Mouse (Mus musculus) ES-E14 (cell line): ENCODE results near the gene Elovl1. TPM values are rescaled to one million over a fixed set of nuclear protein-coding genes. Genes with fewer than 3 reads are reported as not detected.

ENCODE experiments used
- DNase-seq: peaks from one replicate; pipeline ENCODE4 v3.0.0-alpha.2; 2013; ENCODE audit warnings: low read depth, low spot score
- H3K27ac ChIP-seq: 2 replicates; pipeline ENCODE4 v1.5.1; 2012; ENCODE audit warnings: low read depth, mild to moderate bottlenecking, low read length, moderate library complexity, mixed read lengths; ENCODE audit not compliant: poor library complexity, insufficient read depth, severe bottlenecking
- H3K36me3 ChIP-seq: 2 replicates; pipeline ENCODE4 v1.6.1; 2012; ENCODE audit warnings: mild to moderate bottlenecking, low read length, moderate library complexity, mixed read lengths; ENCODE audit not compliant: control insufficient read depth, poor library complexity, insufficient read depth, severe bottlenecking
- H3K4me1 ChIP-seq, 2 experiments: fragments of 150-350 bp in 1 of 2; sonication (generic) in 1 of 2; 2 replicates each; pipeline ENCODE4 v1.6.1; 2012; ENCODE audit warnings: low read length in 2 of 2, mild to moderate bottlenecking in 1 of 2, mixed read lengths in 1 of 2; ENCODE audit not compliant: control insufficient read depth in 2 of 2, insufficient read depth in 2 of 2, poor library complexity in 1 of 2
- H3K4me3 ChIP-seq, 2 experiments: fragments of 150-350 bp in 1 of 2; sonication (generic) in 1 of 2; 2 replicates each; pipeline ENCODE4 v1.5.1; 2012; ENCODE audit warnings: low read length in 2 of 2, low read depth in 1 of 2, mild to moderate bottlenecking in 1 of 2, mixed read lengths in 1 of 2; ENCODE audit not compliant: insufficient read depth in 1 of 2, poor library complexity in 1 of 2, severe bottlenecking in 1 of 2
- H3K9ac ChIP-seq: 2 replicates; pipeline ENCODE4 v1.6.1; 2012; ENCODE audit warnings: low read depth, mild to moderate bottlenecking, low read length, mixed read lengths; ENCODE audit not compliant: poor library complexity, insufficient read depth, severe bottlenecking
- H3K9me3 ChIP-seq: fragments of 150-350 bp; sonication (generic); 2 replicates; pipeline ENCODE4 v1.6.1; 2012; ENCODE audit warnings: low read depth, mild to moderate bottlenecking, low read length; ENCODE audit not compliant: control insufficient read depth, insufficient read depth
- CHD2 ChIP-seq: IDR thresholded peaks from 2 replicates; pipeline ENCODE4 v1.6.1; 2014; ENCODE audit warnings: mild to moderate bottlenecking, low read depth, low read length, inconsistent platforms
- HCFC1 ChIP-seq: IDR thresholded peaks from 2 replicates; pipeline ENCODE4 v1.6.1; 2012; ENCODE audit warnings: low read length, inconsistent platforms, borderline replicate concordance; ENCODE audit not compliant: insufficient read depth
- MAFK ChIP-seq: IDR thresholded peaks from 2 replicates; pipeline ENCODE4 v1.6.1; 2014; ENCODE audit warnings: mild to moderate bottlenecking, low read depth, low read length, inconsistent platforms; ENCODE audit not compliant: insufficient read depth
- ZC3H11A ChIP-seq: IDR thresholded peaks from 2 replicates; pipeline ENCODE4 v1.6.1; 2012; ENCODE audit warnings: low read depth, mild to moderate bottlenecking, inconsistent platforms, low read length, borderline replicate concordance
- ZNF384 ChIP-seq: IDR thresholded peaks from 2 replicates; pipeline ENCODE4 v1.6.1; 2012; ENCODE audit warnings: low read depth, low read length, inconsistent platforms
- in situ Hi-C, 2 experiments: fragments of 600-800 bp; cut with MboI; formaldehyde crosslinking; loops; one replicate each; pipeline ENCODE4 v1.15.1; 2025; ENCODE audit warnings: low sequenced_read_pairs in 2 of 2, inconsistent platforms in 1 of 2; ENCODE audit not compliant: unreplicated experiment in 2 of 2
- total RNA-seq: library from RNA; depleted of rRNA; stranded (reverse); fragments of 300-350 nt; gene quantifications from 2 replicates; pipeline ENCODE4 v1.2.3, GENCODE M21; 2012

Gene Elovl1
- total RNA-seq, 1 experiment: 33.4 TPM

DNA sequence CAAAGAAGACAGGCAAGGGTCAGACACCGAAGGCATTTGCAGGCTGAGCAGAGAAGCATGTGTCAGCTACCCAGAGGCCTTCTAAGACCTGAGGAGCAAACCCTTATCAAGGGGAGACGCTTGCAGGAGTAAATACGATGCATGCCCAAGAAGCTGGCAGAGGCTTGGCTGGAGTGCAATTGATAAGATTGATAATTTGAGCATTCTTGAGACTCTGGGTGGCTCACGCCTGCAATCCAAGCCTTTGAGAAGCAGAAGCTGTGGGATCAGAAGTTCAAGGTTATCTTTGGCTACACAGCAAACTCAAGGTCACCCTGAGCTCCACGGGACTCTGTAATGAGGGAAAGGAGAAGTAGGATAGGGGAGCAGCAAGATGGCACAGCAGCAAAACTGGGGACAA is 26.0 kb upstream of the Elovl1 start:
- in situ Hi-C loops: no loop called here
- TF ChIP-seq ZC3H11A (no peak), MAFK (no peak), ZNF384 (no peak), HCFC1 (no peak), CHD2 (no peak)
- DNase-seq: no peak
- no peak overlapping the region for H3K4me3 ChIP-seq
- H3K9ac ChIP-seq: no peak overlapping the region
- H3K9me3 ChIP-seq: no peaks in the 10 kb centered on the region
- H3K4me1 ChIP-seq: no peaks in the 10 kb centered on the region
- peaks cover 36% of the 10 kb centered on the region for H3K36me3 ChIP-seq
- H3K27ac ChIP-seq: no peak overlapping the region

DNA sequence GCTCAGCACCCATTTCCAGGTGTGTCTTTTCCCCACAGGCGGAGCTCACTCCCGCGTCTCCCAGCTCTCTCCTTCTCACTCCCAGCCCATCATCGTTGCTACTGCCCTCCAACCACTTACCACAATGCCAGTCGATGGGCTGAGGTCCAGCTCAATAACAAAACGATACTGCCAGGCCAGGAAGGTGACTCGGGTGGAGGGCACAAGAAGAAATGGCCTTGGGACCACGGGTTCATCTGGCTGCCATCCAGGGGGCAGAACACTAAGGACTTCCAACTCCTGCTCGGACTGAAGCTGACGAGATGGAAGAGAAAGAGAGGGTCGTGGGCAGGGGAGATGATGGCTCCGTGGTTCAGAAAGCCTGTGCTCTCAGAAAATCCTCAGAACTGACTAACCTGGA is 25.2 kb upstream of the Elovl1 start:
- Histone ChIP-seq H3K4me1 (no peaks in the 10 kb centered on the region), H3K9ac (no peak overlapping the region), H3K36me3 (peaks cover 32% of the 10 kb centered on the region), H3K4me3 (no peak overlapping the region), H3K9me3 (no peaks in the 10 kb centered on the region), H3K27ac (no peak overlapping the region)
- DNase-seq: no peak
- in situ Hi-C loops: no loop called here
- TF ChIP-seq MAFK (no peak), CHD2 (no peak), ZNF384 (no peak), HCFC1 (no peak), ZC3H11A (no peak)

DNA sequence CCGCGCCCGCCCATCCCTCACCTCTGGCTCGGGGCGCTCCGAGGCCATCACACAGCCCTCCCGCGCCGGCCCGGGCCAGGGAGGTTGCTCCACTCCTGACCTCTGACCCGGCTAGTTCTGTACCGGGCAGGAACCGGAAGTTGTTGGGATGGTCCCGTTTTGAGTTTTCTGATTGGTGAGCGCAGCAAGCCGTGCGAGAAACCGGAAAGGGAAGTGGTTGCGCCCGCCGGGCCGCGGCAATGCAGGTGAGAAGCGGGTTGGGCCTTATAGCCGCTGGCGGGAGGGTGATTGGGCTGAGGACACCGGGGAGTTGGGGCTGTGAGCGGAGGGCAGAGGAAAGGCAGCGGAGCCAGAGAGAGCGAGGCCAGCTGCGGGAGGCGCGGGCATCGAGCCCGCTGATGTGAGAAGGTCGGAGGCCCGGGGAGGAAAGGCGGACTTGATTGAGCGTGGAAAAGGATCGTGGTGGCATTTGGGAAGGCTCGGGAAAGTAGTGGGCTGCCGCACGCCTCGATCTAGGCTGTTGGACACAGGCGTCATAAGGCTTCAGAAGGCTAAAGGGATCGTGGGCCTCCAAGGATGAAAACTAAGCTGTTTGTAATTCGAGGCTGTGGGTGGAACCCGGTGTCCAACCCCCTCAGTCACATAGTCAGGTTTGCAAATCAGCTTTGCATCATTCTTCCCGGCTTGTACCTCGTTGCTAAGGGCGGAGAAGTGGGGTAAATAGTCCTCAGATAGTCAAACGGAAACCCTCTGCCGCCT is 18.6 kb upstream of the Elovl1 start, which contains the start of the genes Szt2 and Med8:
TSS of gene Szt2 (minus strand) at position 132 of the 759 bp plus-strand sequence.
TSS of gene Med8 (plus strand) at position 196 of the 759 bp plus-strand sequence.
- Histone ChIP-seq H3K36me3 (peaks cover 26% of the 10 kb centered on the region), H3K4me3 (peak within 1 kb of the TSS; percentile 79 to 99), H3K4me1 (peaks cover 4 to 6% of the 10 kb centered on the region in 2 experiments; a peak in 3 of 4 replicates), H3K9ac (peak within 1 kb of the TSS; percentile 92), H3K9me3 (no peaks in the 10 kb centered on the region), H3K27ac (no peak within 1 kb of the TSS)
- DNase-seq: peak; percentile 89
- in situ Hi-C loops: no loop called here
- TF ChIP-seq HCFC1: peak; percentile 53; the same call in 1 of the 2 replicates
- TF ChIP-seq CHD2: no peak

DNA sequence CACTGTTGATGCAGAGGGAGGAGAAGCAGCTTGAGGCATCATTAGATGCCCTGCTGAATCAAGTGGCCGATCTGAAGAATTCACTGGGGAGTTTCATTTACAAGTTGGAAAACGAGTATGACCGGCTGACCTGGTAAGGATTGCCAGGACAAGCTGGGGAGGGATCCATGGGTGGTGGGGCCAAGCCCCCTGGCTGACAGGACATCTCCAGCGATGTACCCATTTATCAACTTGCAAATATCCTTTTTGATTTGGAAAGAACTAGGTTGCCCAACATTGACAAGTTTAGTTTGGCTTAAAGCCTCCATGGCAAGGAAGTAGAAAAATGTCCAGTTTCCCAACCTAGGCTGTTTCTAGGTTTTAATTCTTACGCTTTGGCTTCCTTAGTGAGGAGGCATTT is 17.0 kb upstream of the Elovl1 start:
- Histone ChIP-seq H3K27ac (no peak overlapping the region), H3K9ac (no peak overlapping the region), H3K9me3 (no peaks in the 10 kb centered on the region), H3K4me3 (no peak overlapping the region), H3K36me3 (peaks cover 31% of the 10 kb centered on the region), H3K4me1 (peaks cover 4 to 6% of the 10 kb centered on the region in 2 experiments; a peak in 3 of 4 replicates)
- no peak for DNase-seq
- TF ChIP-seq ZNF384 (no peak), HCFC1 (no peak), CHD2 (no peak), ZC3H11A (no peak), MAFK (no peak)
- in situ Hi-C loops: no loop called here
